Mouse (Mus musculus): Measurements from ENCODE around the gene Ppdpf. TPM values are rescaled to one million over a fixed set of nuclear protein-coding genes. Genes with fewer than 3 reads are reported as not detected.

Ppdpf gene
- total RNA-seq, 2 experiments from 2014 or later = 47.6 to 56.8 TPM

DNA sequence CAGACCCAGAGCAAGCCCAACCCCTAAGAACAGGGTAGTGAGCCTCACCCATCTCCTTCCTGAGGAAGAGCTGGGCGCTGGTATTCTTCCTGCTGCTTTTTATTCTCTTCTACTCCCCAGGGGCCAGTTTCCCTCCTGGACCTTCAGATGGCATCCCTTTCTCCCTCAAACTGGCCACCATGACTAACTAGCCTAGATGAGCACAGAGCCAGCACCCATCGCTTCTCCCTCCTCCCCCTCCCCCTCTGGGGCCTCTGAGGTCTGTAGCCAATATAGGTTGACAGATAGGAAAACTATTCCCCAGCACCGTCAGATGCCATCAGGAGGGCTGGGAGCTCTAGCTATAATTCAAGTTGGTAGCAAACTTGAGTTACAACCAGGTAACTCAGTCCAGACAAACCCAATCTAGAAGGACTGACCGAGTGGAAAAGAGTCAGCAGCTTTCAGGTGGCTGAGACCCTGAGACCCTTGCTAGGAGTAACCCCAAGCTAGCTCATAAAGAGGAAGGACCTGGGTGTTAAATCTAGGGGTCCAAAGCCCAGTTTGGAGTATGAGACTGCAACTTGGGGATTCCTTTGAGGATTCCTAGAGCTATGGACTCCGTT, 31.9 kb downstream of the Ppdpf start:
- DNase-seq = no peak

DNA sequence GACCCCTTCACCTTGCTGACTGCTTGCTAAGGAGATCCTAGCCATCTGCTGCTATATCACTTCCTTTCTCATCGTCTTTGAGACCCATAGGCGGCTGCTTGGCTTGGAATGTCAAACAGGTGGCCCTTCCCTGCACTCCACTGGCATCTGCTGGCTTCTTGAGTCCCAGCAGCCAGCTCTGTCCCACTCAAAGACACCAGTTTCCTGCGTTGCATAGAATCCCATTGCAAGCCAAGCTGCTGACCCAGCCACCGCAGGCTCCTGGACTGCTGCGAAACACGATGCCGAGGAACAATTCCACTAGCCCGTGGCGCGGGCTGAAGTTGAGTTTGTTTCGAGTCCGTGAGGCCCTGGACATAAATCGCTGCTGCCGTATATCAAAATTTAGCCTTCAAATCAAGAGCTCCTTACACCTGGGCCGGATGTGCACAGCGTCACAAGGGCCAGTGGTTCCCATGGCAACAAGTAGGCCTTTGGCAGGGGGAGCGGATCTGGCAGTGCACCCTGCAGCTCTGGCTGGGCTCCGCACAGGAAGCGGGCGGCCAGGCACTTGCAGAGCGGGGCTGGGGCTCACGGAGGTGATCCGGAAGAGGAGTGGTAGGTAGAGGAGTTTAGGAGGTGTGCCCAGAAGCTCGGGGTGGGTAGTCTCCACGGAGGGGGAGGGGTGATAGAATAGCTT, 32.6 kb downstream of the Ppdpf start, which contains the start of gene Fndc11:
Fndc11 (plus strand) TSS at position 476 of the 679 bp plus-strand sequence.
- DNase-seq = peak; percentile 81 to 91

DNA sequence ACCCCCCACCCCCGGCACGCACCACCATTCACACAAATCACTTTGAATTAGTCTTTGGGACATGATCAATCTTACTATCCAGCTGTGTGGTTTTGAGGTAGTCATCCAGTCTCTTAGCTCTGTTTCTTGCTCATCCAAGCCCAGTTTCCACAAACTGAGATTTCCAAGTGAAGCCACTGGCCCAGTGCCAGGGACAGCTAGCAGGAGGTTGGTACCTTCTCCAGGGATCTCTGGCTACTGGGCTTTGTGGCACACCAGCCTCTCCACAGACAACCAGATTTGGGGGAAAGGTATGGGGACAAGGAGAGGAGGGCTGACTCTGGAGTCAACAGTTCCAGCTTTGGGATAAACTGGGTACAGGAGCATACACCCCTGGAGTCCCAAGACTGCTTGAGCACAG, 33.3 kb downstream of the Ppdpf start:
- DNase-seq = no peak

DNA sequence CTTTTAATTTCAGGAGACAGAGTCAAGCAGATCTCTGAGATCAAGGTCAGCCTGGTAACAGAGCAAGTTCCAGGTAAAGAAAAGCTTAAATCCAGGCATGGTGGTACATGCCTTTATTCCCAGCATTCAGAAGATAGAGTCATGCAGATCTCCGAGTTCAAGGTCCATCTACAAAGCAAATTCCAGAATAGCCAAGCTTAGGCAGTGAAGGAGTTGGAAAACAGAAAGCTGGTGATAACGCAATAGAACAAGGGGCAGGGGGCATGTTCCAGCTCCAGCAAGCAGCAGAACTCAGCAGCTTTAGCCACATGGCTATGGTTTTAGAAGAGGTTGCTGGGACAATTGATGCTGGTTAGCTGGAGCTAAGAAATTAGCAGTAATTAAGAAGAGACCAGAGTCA, 37.9 kb downstream of the Ppdpf start:
- DNase-seq = no peak

DNA sequence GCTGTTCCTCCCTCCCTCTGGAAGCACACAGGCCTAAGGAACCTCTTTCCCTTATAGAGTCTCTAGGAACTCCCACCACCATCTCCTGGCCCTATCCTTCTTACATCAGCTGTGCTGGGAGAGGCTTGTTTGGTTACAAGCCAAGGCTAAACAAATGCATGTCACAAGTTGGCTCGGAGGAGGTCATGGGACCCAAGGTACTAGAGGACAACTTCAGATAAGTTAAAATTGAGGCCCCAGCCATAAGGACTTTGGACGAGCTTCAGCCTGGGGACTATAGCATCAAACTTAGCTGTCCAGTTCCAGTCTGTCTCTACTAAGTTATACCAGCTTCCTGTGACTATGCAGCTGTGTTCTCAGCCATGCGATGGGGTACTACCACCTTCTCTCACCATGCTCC, 40.1 kb downstream of the Ppdpf start:
- no peak for DNase-seq

DNA sequence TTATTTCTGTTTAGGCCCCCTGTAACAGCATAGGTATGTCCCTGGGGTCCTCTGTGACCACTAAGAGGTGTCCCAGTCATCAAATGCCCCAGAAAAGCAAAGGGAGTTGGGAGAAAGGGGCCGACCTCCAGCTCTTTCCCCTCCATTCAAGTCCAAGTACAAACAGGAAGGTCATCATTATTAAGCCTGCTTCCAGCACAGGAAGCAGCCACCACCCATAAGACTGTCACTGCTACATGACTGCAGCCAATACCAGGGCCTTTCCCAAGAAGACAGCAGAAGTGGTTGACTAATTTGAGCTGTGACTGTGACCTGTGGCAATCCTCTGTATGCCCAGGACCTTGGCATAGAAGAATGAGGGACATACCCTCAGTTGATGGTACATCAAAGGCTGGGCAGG, 41.3 kb downstream of the Ppdpf start:
- peak in 1 of 2 experiments; percentile 54 for DNase-seq

DNA sequence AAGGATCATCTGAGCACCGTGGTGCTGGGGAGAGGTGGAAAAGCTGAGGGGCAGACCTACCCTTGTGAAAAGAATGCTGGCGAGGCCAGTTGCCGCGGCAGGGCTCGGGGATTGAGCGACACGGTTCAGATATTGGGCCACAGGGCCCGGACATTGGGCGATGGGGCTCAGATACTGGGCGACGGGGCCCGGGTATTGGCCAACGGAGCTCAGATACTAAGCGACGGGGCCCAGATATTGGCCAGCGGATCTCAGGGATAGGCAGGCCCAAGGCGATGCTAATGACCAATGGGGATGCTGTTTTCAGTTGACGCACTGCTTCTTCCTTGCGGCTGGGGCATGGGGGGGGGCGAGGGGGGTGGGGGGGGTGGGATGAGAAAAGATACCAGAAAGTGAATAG, 44.1 kb downstream of the Ppdpf start:
- DNase-seq = no peak

DNA sequence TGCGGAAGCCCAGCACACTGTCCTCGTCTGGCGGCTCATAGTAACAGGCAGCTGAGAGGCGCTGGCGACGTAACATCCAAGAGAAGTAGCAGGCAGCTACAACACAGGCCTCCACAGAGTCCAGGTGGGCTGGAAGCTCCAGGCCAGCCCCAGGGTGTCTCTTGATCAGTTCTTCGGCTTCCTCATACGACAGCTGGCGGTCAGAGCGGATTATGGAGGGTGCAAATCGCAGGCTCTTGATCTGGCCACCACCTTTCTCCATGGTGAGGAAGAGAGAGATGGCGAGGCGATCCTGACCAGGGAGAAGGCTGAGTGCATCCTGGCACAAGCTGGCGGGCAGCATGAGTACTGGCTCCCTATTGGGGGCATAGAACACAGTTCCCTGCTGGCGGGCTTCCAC, 46.4 kb downstream of the Ppdpf start:
- no peak for DNase-seq

DNA sequence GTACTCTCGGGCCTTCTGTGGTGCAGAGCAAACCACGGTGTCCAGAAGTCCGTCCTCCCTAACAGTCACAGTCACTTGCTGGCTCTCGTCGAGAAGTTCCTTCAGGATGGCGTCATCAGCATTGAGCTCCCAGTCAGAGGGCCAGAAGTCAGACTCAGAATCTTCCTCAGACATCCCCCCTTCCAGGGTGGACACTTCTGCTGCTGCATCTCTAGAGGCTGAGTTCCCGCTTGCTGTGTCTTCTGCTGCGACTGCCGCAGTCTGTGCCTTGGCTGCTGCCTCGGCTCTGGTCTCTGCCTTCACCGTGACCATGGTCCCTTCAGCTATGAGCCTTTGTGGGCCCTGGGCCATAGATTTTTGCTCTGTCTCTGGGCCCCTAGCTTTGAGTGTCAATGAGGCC, 47.6 kb downstream of the Ppdpf start:
- no peak for DNase-seq

DNA sequence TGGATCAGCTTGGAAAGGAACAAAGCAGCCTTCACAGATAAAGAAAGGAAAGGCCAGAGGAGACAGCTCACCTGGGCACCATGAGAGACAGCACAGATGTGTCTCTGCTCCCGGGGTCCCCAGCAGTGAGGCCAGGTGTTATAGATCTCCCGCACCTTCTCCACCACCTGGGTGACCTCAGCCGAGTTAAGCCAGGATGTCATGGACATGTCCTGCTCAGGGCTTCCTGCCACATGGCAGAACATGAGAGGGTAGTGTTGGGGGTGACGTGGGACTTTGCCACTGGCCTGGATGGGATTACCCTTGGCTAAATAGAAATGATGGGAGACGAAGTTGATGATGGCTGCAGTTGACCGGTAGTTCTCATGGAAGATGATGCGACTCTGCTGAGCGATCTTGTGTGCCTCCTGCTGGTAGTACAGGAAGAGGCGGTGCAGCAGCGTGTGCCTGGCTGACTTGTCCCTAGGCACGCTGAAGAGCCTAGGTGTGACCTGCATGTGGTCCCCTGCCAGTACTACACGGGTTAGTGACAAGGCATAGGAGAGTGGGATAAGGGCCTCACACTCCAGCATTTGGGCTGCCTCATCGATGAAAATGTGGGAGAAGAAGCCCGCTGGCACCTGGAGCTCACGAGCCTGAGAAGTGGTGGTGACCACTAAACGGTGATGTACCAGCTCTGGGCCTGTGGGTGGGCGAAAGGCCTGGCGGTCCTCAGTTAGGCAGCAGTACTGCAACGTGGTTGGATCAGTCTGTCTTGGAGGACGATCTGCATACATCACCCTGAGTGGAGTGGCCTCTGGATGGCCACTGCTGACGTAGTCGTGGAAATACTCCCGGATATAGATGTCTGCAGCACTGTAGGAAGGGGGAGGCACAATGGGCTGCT, 48.9 kb downstream of the Ppdpf start:
- DNase-seq = no peak

DNA sequence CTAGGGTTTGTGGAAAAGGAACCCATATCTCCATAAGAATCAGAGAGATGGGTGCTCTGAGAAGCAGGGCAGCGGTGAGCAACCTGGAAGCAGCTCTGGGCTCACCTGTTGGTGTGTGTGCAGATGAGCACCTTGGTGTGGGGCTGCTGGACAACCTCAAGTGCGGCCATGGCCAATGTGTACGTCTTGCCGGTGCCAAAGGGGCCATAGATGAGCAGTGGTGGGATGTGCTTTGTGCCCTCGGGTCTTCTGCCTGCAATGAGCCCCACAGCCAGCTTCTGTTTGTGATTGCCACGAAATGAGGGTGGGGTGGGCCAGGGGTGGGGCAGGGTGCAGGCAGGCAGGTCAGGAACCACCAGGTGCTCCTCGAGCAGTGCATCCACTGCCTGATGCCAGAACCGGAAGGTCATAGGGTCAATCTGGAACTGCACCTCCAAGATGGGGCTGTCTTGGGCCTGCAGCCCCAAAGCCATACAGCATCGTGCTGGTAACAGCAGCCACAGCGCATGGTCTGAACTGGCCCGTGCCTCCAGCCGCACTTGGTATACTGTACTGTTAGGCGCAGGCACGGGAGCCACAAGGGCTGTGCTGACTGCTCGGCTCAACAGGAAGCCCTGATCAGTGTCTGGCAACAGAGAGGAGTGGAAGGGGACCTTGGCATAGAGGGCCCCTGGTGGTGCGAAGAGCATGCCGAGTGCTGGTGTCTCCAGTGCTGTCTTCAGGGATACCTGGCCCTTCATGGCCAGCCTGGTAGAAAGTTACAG, 50.4 kb downstream of the Ppdpf start:
- DNase-seq = no peak

DNA sequence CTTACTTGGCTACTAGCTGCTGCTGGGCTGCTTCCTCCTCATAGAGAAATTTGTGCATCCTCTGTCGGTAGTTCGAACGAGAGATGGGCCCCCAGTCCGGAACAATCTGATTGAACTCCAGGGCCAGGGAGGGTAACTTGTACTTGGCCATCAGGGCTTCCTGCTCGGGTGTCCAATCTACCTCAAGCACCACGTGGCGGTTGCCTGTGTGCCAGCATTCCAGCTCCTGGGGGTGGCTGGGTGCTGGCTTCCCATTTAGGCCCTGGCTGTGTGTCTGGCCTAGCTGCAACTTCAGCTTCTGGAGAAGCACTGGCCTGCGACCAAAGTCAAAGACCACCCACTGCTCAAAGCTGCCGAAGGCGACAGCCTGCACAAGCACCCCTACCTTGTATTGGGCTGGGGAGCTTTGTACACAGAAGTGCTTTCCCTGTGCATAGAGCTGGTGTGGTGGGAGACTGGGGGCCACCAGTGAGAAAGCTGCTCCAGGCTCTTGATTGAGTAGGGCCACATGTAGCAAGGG, 51.1 kb downstream of the Ppdpf start:
- DNase-seq = peak; percentile 45 to 51

Other genes starting within 250 kb of the Ppdpf start
- gene Nkain4, start 232.5 kb upstream of the Ppdpf start, total RNA-seq (2021) = 1 to 10 TPM; 5.4 to 9.0 TPM
- 10 to 100 TPM; 27.3 to 30.2 TPM for gene Arfgap1, start 220.0 kb upstream of the Ppdpf start, total RNA-seq (2021)
- under 1 TPM; 0.37 to 0.46 TPM for gene Col20a1, start 200.7 kb upstream of the Ppdpf start, total RNA-seq (2021)
- not detected for gene Chrna4, start 143.7 kb upstream of the Ppdpf start, total RNA-seq (2021)
- gene Kcnq2, start 51.9 kb upstream of the Ppdpf start, total RNA-seq (2021) = under 1 TPM in 1 of 2 experiments, not detected in 1; 0.03 TPM
- gene Eef1a2, start 30.2 kb upstream of the Ppdpf start, total RNA-seq (2021) = 1,000 to 10,000 TPM; 1,477 to 1,557 TPM
- under 1 TPM in 1 of 2 experiments, not detected in 1; 0.08 TPM for gene Ptk6, start 15.5 kb downstream of the Ppdpf start, total RNA-seq (2021)
- under 1 TPM; 0.35 to 0.44 TPM for gene Srms, start 25.9 kb downstream of the Ppdpf start, total RNA-seq (2021)
- not detected for gene Fndc11, start 32.8 kb downstream of the Ppdpf start, total RNA-seq (2021)
- 10 to 100 TPM in 1 of 2 experiments, 1 to 10 TPM in 1; 8.4 to 11.1 TPM for gene Helz2, start 54.8 kb downstream of the Ppdpf start, total RNA-seq (2021)
- gene Gmeb2, start 100.8 kb downstream of the Ppdpf start, total RNA-seq (2021) = 1 to 10 TPM; 8.9 to 9.5 TPM
- under 1 TPM in 1 of 2 experiments, not detected in 1; 0.41 TPM for gene Stmn3, start 127.3 kb downstream of the Ppdpf start, total RNA-seq (2021)
- 10 to 100 TPM in 1 of 2 experiments, 1 to 10 TPM in 1; 7.2 to 11.3 TPM for gene Rtel1, start 132.5 kb downstream of the Ppdpf start, total RNA-seq (2021)
- gene Zgpat, start 177.7 kb downstream of the Ppdpf start, total RNA-seq (2021) = 10 to 100 TPM; 15.3 to 18.0 TPM
- gene Arfrp1, start 178.2 kb downstream of the Ppdpf start, total RNA-seq (2021) = 10 to 100 TPM; 50.7 to 65.7 TPM
- 1 to 10 TPM; 3.3 to 6.3 TPM for gene Lime1, start 192.8 kb downstream of the Ppdpf start, total RNA-seq (2021)

Measured in heart, adult 18-20 months (tissue).